Mouse (Mus musculus): ENCODE measurements around the gene Odf3l1. TPM values are rescaled to one million over a fixed set of nuclear protein-coding genes. Genes with fewer than 3 reads are reported as not detected.

Gene Odf3l1
- not detected for polyA plus RNA-seq (2014; fragmentation: Illumina TruSeq; extraction: RNeasy Lipid Tissue Mini Kit (QIAGEN cat#74804); ENCODE audit: low read depth, low replicate concordance)

GRCm38 (mm10) chr9:56864216-56864729 lies at the start of gene Odf3l1:
Odf3l1 (minus strand) TSS chr9:56864679.

DNA sequence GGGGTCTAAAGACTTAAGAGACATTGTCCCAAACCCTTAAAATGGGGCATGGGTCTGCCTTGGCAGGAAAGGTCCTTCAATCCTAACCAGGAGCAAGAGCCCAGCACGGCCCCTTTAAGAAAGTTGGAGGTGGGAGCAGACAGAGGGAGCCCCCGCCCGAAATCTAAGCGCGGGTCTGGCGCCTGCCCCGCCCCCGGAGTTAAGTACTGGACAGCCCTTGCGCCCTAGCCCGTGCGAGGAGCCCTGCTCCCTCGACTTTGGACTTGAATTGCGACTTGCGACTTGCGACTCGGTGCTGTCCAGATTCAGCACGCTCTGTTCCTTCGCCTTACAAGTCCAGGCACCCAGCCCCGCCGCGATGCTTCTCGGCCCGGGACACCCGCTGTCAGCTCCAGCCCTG lies 353 bp upstream of the Odf3l1 start, which contains the start of gene Cspg4:
Gene Cspg4 (plus strand): TSS at position 202 of the 400 bp plus-strand sequence.

Other genes with a start within 250 kb of the Odf3l1 start
- gene Lingo1, start 68.2 kb downstream of the Odf3l1 start, polyA plus RNA-seq (2014; fragmentation: Illumina TruSeq; extraction: RNeasy Lipid Tissue Mini Kit (QIAGEN cat#74804); ENCODE audit: low read depth, low replicate concordance), result not detected
- gene Cspg4, start 354 bp upstream of the Odf3l1 start, polyA plus RNA-seq (2014; fragmentation: Illumina TruSeq; extraction: RNeasy Lipid Tissue Mini Kit (QIAGEN cat#74804); ENCODE audit: low read depth, low replicate concordance), result 0.73 TPM
- gene Snx33, start 63.7 kb upstream of the Odf3l1 start, polyA plus RNA-seq (2014; fragmentation: Illumina TruSeq; extraction: RNeasy Lipid Tissue Mini Kit (QIAGEN cat#74804); ENCODE audit: low read depth, low replicate concordance), result 2.6 TPM
- 43.3 TPM for gene Imp3, start 72.8 kb upstream of the Odf3l1 start, polyA plus RNA-seq (2014; fragmentation: Illumina TruSeq; extraction: RNeasy Lipid Tissue Mini Kit (QIAGEN cat#74804); ENCODE audit: low read depth, low replicate concordance)
- 11.5 TPM for gene Snupn, start 86.2 kb upstream of the Odf3l1 start, polyA plus RNA-seq (2014; fragmentation: Illumina TruSeq; extraction: RNeasy Lipid Tissue Mini Kit (QIAGEN cat#74804); ENCODE audit: low read depth, low replicate concordance)
- gene Ptpn9, start 130.2 kb upstream of the Odf3l1 start, polyA plus RNA-seq (2014; fragmentation: Illumina TruSeq; extraction: RNeasy Lipid Tissue Mini Kit (QIAGEN cat#74804); ENCODE audit: low read depth, low replicate concordance), result 46.5 TPM
- gene Sin3a, start 207.4 kb upstream of the Odf3l1 start, polyA plus RNA-seq (2014; fragmentation: Illumina TruSeq; extraction: RNeasy Lipid Tissue Mini Kit (QIAGEN cat#74804); ENCODE audit: low read depth, low replicate concordance), result 30.1 TPM

Measured in sigmoid colon, adult 10 weeks (tissue).